Mouse (Mus musculus) gastrocnemius, adult 8-10 months (tissue): ENCODE measurements around the gene Me3. TPM values are rescaled to one million over a fixed set of nuclear protein-coding genes. Genes with fewer than 3 reads are reported as not detected.

Source experiments
- DNase-seq, 2 experiments: peaks; one replicate each; pipeline ENCODE4 v3.0.0; 2022; ENCODE audit warnings: low spot score in 2 of 2
- total RNA-seq, 4 experiments: library from RNA; stranded (reverse); gene quantifications; 2 replicates each; pipeline ENCODE4 v1.2.4; 2022

The Me3 gene
- total RNA-seq, 4 experiments from 2014 or later = 103 to 126 (median 115) TPM

GRCm38 (mm10) chr7:89664197-89664596 lies 32.0 kb downstream of the Me3 start:
- DNase-seq = no peak

- DNase-seq = no peak
Measured at GRCm38 (mm10) chr7:89666361-89666760, 34.2 kb downstream of the Me3 start.

DNA sequence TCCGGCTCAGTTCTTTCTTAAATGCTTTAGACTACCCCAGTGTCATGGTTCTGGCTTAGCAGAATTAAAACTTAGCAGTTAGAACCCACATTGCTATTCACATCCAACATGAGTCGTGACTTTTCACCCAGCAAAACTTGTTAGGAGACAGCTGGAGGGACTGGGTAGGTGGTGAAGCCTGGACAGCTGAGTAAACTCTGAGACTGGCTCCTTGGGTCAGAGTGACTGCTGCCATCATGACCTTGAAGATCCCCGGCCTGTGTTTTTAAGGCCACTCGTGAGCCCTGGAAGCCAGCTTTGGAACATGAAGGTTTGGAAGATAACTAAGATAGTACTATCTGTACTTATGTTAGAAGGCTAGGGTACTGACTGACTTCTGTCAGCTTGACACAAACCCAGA lies 35.4 kb downstream of the Me3 start:
- DNase-seq = no peak

- no peak for DNase-seq
Measured at GRCm38 (mm10) chr7:89669461-89669860, 37.3 kb downstream of the Me3 start.

- DNase-seq = no peak
Measured at GRCm38 (mm10) chr7:89671104-89671831, 39.1 kb downstream of the Me3 start.

GRCm38 (mm10) chr7:89676176-89676575 lies 44.0 kb downstream of the Me3 start:
- DNase-seq = no peak

GRCm38 (mm10) chr7:89677850-89678249 lies 45.7 kb downstream of the Me3 start:
- DNase-seq = no peak

DNA sequence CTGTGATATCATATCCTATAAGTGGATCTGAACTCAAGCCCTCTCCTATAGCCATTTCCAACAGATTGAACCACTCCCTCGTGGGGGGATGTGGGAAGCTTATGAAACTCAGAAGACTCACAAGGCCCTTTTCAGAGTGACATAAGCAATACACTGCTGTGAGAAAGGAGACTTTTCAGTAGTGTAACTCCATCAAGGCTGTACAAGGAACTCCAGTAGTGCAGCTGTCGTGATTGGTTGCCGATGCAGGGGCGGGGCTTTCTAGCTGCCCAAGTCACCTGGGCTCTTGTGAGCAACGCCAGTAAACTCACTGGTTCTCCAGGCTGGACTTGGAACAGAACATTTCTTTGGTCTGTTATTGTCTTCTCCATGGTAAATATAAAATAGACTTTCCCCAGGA lies 46.5 kb downstream of the Me3 start:
- DNase-seq = no peak

DNA sequence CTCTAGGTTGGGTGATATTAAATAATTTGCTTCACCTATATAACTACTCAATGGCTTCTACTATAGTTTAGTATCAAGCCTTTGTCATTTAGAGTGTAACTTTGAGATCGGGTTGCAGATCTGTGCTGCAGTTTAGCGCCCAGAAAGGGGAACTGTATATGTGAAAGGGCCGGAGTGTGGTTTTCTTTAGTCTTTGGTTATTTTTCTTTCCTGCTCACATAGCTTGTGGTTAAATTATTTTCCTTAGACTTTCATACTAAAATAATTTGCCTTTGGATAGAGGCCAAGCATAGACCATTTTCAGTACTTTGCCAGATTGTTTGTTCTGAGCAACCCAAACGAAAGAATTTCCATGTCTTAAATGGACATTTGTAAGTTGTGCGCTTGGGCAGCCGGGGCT lies 46.9 kb downstream of the Me3 start:
- DNase-seq = no peak

DNA sequence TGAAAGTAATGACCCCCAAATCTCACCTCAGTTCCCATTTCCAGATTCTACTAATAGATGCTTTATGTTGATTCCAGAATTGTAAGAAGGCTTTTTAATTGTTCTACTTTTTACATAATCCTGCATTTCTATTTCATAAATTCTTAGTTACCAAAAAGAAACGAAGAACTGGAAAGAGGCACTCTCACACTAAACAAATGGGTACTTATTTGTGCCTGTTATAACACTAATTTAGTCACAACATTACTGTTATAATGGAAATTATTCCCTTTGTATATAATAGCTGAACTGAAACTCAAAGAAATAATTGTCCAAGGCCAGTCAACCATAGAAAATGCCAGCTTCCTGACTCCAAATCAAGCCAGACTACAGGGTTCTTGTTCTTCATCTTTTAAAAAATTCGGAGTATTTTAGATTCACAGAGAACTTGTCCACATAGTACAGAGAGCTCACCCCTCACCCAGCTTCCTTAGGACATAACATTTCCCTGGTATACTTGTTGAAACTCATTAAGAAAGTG lies 47.5 kb downstream of the Me3 start:
- no peak for DNase-seq

GRCm38 (mm10) chr7:89680891-89681290 lies 48.7 kb downstream of the Me3 start:
- no peak for DNase-seq

GRCm38 (mm10) chr7:89681666-89682470 lies 49.7 kb downstream of the Me3 start:
- no peak for DNase-seq

- DNase-seq = no peak
Measured at GRCm38 (mm10) chr7:89698186-89698585, 66.0 kb downstream of the Me3 start.

- DNase-seq = peak in 1 of 2 experiments; percentile 39
Measured at GRCm38 (mm10) chr7:89699668-89700350, 67.6 kb downstream of the Me3 start.

GRCm38 (mm10) chr7:89700511-89700910 lies 68.3 kb downstream of the Me3 start:
- DNase-seq = no peak

GRCm38 (mm10) chr7:89710776-89711175 lies 78.6 kb downstream of the Me3 start:
- DNase-seq = no peak

DNA sequence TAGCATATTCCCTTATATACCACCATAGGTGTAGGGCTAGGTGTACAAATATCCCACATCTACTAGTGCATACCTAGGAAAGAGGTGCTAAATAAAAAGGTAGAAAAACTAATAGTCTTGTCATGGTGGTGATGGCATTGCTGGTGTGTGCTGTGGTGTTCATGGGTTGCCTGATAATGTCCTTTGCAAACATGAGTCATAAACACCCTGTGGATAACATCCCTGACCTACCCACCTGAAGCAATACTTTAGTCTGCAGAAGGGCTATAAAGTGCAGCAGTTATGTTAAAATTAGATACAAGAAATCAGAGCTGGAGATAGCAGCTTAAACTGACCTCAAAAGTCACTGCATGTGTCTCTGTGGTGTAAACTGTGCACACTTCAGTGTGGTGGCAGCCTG lies 80.9 kb downstream of the Me3 start:
- DNase-seq = no peak

DNA sequence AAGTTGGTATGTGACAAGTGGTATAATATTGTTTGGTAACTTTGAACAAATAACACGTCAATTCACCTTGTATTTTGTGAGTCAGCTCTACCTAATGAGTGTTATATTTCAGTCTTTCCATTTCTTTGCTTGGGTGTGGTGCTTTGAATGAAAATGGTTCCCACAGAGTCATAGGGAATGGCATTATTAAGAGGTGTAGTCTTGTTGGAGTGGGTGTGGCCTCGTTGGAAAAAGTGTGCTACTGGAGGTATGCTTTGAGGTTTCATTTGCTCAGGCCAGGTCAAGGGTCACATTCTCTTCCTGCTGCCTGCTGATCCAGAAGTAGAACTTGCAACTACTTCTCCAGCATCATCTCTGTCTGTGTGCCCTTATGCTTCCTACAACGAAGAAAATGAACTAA lies 84.0 kb downstream of the Me3 start:
- DNase-seq = no peak

DNA sequence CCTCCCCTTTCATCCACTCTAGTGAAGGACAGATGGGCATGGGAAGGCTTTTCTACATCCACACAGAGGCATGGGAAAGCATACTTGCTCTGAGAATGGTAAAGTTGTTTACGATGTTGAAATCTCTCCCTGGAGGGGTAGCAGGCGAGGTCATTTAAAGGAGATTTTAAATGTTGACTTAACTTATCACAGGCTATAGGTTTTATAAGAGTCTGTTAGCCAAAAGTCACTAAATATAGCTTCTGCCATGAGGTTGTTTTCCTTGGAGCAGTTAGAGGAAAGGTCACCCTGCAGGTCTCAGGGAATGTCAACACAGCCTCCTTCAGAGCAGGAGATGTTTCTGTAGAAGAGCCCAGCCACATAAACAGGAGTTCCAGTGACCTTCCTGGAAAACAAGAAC lies 85.3 kb downstream of the Me3 start:
- no peak for DNase-seq

DNA sequence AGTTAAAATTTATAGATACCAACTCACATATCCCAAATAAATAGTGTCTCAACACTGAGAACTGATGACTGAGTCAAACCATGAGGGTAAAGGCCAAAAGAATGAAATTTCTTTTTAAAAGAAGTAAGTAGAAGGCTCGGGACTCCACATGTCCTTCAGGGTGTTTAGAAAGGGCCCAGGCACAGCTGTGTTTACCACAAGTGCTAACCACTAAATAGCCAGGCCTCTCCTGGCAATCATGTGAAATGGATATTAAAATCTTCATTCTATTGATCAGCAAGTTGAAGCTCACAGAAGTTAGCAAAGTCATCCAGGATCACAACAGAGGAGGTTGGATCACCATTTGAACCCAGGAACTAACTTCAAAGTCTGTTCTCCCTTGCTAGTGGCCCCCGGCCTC lies 86.1 kb downstream of the Me3 start:
- no peak for DNase-seq

DNA sequence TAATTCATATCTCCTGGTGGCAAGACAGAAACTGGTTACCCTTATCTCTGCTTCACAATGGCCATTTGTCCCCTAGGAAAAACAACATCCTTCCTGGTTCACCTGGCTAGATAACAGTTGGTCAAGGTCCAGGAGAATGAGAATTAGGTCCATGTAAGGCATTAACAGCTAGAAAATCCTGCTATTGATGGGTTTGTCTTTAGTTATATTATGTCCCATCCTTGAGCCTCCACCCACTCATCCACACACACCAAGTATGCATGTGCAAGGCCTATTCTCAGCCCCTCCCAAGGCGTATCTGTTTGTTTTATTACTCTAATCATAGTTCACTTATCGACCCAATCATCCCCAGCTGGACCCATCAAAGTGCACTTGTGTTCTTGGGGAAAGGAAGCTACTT lies 88.1 kb downstream of the Me3 start:
- no peak for DNase-seq

- no peak for DNase-seq
Measured at GRCm38 (mm10) chr7:89726712-89727111, 94.5 kb downstream of the Me3 start.
